Mouse (Mus musculus) naive thymus-derived CD4-positive, alpha-beta T cell, adult 2 months (primary cell): Measurements from ENCODE around the gene Katna1.

Experiments used
- DNase-seq: peaks from one replicate; pipeline ENCODE4 v3.0.0-alpha.2; 2011; ENCODE audit warnings: low read depth

Gene Katna1

GRCm38 (mm10) chr10:7779751-7780237 lies 54.0 kb downstream of the Katna1 start:
- no peak for DNase-seq

- peak; percentile 94 for DNase-seq
Observed at GRCm38 (mm10) chr10:7780238-7781176, 54.7 kb downstream of the Katna1 start.

GRCm38 (mm10) chr10:7781214-7781613 lies 55.4 kb downstream of the Katna1 start:
- DNase-seq = no peak

GRCm38 (mm10) chr10:7787319-7787718 lies 61.5 kb downstream of the Katna1 start:
- no peak for DNase-seq

GRCm38 (mm10) chr10:7792254-7792750 lies 66.5 kb downstream of the Katna1 start:
- no peak for DNase-seq

GRCm38 (mm10) chr10:7792751-7793385 lies 67.1 kb downstream of the Katna1 start, which contains the start of the genes Ginm1 and Ppil4:
Gene Ginm1, minus strand, starts transcription at chr10:7792824.
Gene Ppil4, plus strand, starts transcription at chr10:7792891.
- peak; percentile 94 for DNase-seq

- no peak for DNase-seq
Observed at GRCm38 (mm10) chr10:7801258-7801657, 75.5 kb downstream of the Katna1 start.

GRCm38 (mm10) chr10:7802519-7803140 lies 76.8 kb downstream of the Katna1 start:
- no peak for DNase-seq

GRCm38 (mm10) chr10:7809937-7810336 lies 84.1 kb downstream of the Katna1 start:
- peak; percentile 88 for DNase-seq
